Mouse (Mus musculus) retina, postnatal 7 days (tissue): ENCODE data around the gene Apbb1.
A peak's percentile ranks its signal among the peaks of the same experiment; 100 is the strongest.

ENCODE experiments used
- DNase-seq: peaks from one replicate; pipeline ENCODE4 v3.0.0-alpha.2; 2012; ENCODE audit warnings: low read depth, low spot score

Gene Apbb1

GRCm38 (mm10) chr7:105570756-105571155 is 10.7 kb downstream of the Apbb1 start:
- no peak for DNase-seq

- DNase-seq: peak; percentile 84
These were observed 11.6 kb downstream of the Apbb1 start for GRCm38 (mm10) chr7:105569512-105570496.

- DNase-seq: peak; percentile 47
These were observed 12.4 kb downstream of the Apbb1 start for GRCm38 (mm10) chr7:105568988-105569471.

- DNase-seq: peak; percentile 67
These were observed 12.9 kb downstream of the Apbb1 start for GRCm38 (mm10) chr7:105568583-105568982.

GRCm38 (mm10) chr7:105565071-105565836 is 16.2 kb downstream of the Apbb1 start:
- DNase-seq: peak; percentile 57

GRCm38 (mm10) chr7:105563367-105563766 is 18.1 kb downstream of the Apbb1 start:
- DNase-seq: no peak

GRCm38 (mm10) chr7:105562317-105562716 is 19.1 kb downstream of the Apbb1 start:
- DNase-seq: no peak

GRCm38 (mm10) chr7:105559016-105559415 is 22.4 kb downstream of the Apbb1 start:
- no peak for DNase-seq

GRCm38 (mm10) chr7:105557671-105558070 is 23.8 kb downstream of the Apbb1 start:
- no peak for DNase-seq

GRCm38 (mm10) chr7:105556406-105556805 is 25.0 kb downstream of the Apbb1 start:
- no peak for DNase-seq

GRCm38 (mm10) chr7:105555571-105555970 is 25.9 kb downstream of the Apbb1 start:
- DNase-seq: no peak

GRCm38 (mm10) chr7:105554212-105554942 is 27.1 kb downstream of the Apbb1 start, which contains the start of gene Smpd1:
Gene Smpd1 (plus strand): TSS chr7:105554360.
- DNase-seq: peak; percentile 92

- no peak for DNase-seq
These were observed 27.8 kb downstream of the Apbb1 start for GRCm38 (mm10) chr7:105553456-105554211.

GRCm38 (mm10) chr7:105549035-105549434 is 32.4 kb downstream of the Apbb1 start:
- no peak for DNase-seq

- DNase-seq: no peak
These were observed 33.5 kb downstream of the Apbb1 start for GRCm38 (mm10) chr7:105547970-105548369.

- DNase-seq: no peak
These were observed 35.5 kb downstream of the Apbb1 start for GRCm38 (mm10) chr7:105545986-105546385.

- no peak for DNase-seq
These were observed 47.3 kb downstream of the Apbb1 start for GRCm38 (mm10) chr7:105534162-105534561.

GRCm38 (mm10) chr7:105528094-105528493 is 53.4 kb downstream of the Apbb1 start:
- DNase-seq: no peak

GRCm38 (mm10) chr7:105527306-105527937 is 54.0 kb downstream of the Apbb1 start:
- DNase-seq: peak; percentile 49

- no peak for DNase-seq
These were observed 57.2 kb downstream of the Apbb1 start for GRCm38 (mm10) chr7:105524222-105524621.
